8 mouse cellular contexts compared by ENCODE assay signal in genomic region chr13:58593129-58593528, GRCm38 (mm10). TPM values are rescaled to one million over a fixed set of nuclear protein-coding genes. Genes with fewer than 3 reads are reported as not detected.
DNase-seq lines count a peak whose midpoint lies in the region; ATAC-seq and TF ChIP-seq lines count a peak whose summit lies in the region.

No protein-coding gene starts in this region.

- peak; percentile 17 to 19 for DNase-seq in monocyte, adult 2 months (ENCODE audit: low read depth in 1 of 2, low spot score in 2 of 2)
- DNase-seq in adrenal gland, adult 8-10 months = peak; percentile 53
- DNase-seq in embryonic facial prominence, embryonic 11.5 days (ENCODE audit: low spot score) = peak; percentile 75
- peak; percentile 74 for DNase-seq in hindbrain, postnatal 0 days (ENCODE audit: low spot score)
- peak; percentile 84 to 90 for DNase-seq in lung, adult 18-20 months
- DNase-seq in midbrain, embryonic 11.5 days (ENCODE audit: low spot score, missing footprints) = no peak

- no peaks in the 10 kb centered on the region for H3K27me3 ChIP-seq in embryonic facial prominence, embryonic 11.5 days (ENCODE audit: control insufficient read depth, insufficient read depth, low read length)
- H3K27me3 ChIP-seq in hindbrain, postnatal 0 days (ENCODE audit: insufficient read depth, low read length) = no peaks in the 10 kb centered on the region
- no peaks in the 10 kb centered on the region for H3K27me3 ChIP-seq in small intestine, adult 2 months (ENCODE audit: control insufficient read depth, insufficient read depth, low read length)
- H3K27me3 ChIP-seq in midbrain, embryonic 11.5 days (ENCODE audit: control insufficient read depth, insufficient read depth, low read length) = no peaks in the 10 kb centered on the region

- H3K9ac ChIP-seq in embryonic facial prominence, embryonic 11.5 days (replicated peaks; ENCODE audit: low read length) = no peak overlapping the region
- no peak overlapping the region for H3K9ac ChIP-seq in hindbrain, postnatal 0 days (replicated peaks; ENCODE audit: low read length)
- no peak overlapping the region for H3K9ac ChIP-seq in midbrain, embryonic 11.5 days (ENCODE audit: low read length)

- H3K27ac ChIP-seq in embryonic facial prominence, embryonic 11.5 days (replicated peaks; ENCODE audit: low read depth, low read length) = no peak overlapping the region
- H3K27ac ChIP-seq in hindbrain, postnatal 0 days = no peak overlapping the region
- no peak overlapping the region for H3K27ac ChIP-seq in small intestine, adult 2 months (ENCODE audit: insufficient read depth, low read depth, low read length)
- no peak overlapping the region for H3K27ac ChIP-seq in midbrain, embryonic 11.5 days (ENCODE audit: low read depth, low read length)

- H3K4me2 ChIP-seq in embryonic facial prominence, embryonic 11.5 days (ENCODE audit: low read depth, low read length) = no peak overlapping the region
- no peak overlapping the region for H3K4me2 ChIP-seq in hindbrain, postnatal 0 days (ENCODE audit: low read depth, low read length)
- no peak overlapping the region for H3K4me2 ChIP-seq in midbrain, embryonic 11.5 days

- no peaks in the 10 kb centered on the region for H3K9me3 ChIP-seq in embryonic facial prominence, embryonic 11.5 days (replicated peaks; ENCODE audit: control insufficient read depth, low read length)
- H3K9me3 ChIP-seq in hindbrain, postnatal 0 days (ENCODE audit: low read length) = no peaks in the 10 kb centered on the region
- H3K9me3 ChIP-seq in midbrain, embryonic 11.5 days (ENCODE audit: control insufficient read depth, low read length) = no peaks in the 10 kb centered on the region

- no peak overlapping the region for H3K4me3 ChIP-seq in embryonic facial prominence, embryonic 11.5 days (ENCODE audit: low read depth, low read length)
- H3K4me3 ChIP-seq in hindbrain, postnatal 0 days (ENCODE audit: low read length) = no peak overlapping the region
- H3K4me3 ChIP-seq in small intestine, adult 2 months (ENCODE audit: low read depth, low read length) = no peak overlapping the region
- H3K4me3 ChIP-seq in midbrain, embryonic 11.5 days (ENCODE audit: low read depth, low read length) = no peak overlapping the region

- H3K4me1 ChIP-seq in embryonic facial prominence, embryonic 11.5 days (ENCODE audit: control insufficient read depth, insufficient read depth, low read length) = no peaks in the 10 kb centered on the region
- no peaks in the 10 kb centered on the region for H3K4me1 ChIP-seq in hindbrain, postnatal 0 days (ENCODE audit: insufficient read depth, low read length)
- peaks cover 3% of the 10 kb centered on the region; the same call in 1 of the 2 replicates for H3K4me1 ChIP-seq in small intestine, adult 2 months (ENCODE audit: control insufficient read depth, insufficient read depth, insufficient read length, low read length)
- no peaks in the 10 kb centered on the region for H3K4me1 ChIP-seq in midbrain, embryonic 11.5 days (ENCODE audit: control insufficient read depth, insufficient read depth, low read length)

- WGBS in embryonic facial prominence, embryonic 11.5 days = 17% methylated on average over 7 of the region's 7 CpGs
- 40% methylated on average over 7 of the region's 7 CpGs for WGBS in hindbrain, postnatal 0 days
- 31% methylated on average over 7 of the region's 7 CpGs for WGBS in small intestine, adult 2 months
- WGBS in midbrain, embryonic 11.5 days = 33% methylated on average over 7 of the region's 7 CpGs

- TF ChIP-seq POLR2A in small intestine, adult 2 months (IDR thresholded peaks at IDR 0.05; ENCODE audit: low read depth, low read length) = no peak

- H3K36me3 ChIP-seq in embryonic facial prominence, embryonic 11.5 days (replicated peaks; ENCODE audit: control insufficient read depth, insufficient read depth, low read depth, low read length) = no peaks in the 10 kb centered on the region
- no peaks in the 10 kb centered on the region for H3K36me3 ChIP-seq in hindbrain, postnatal 0 days (ENCODE audit: insufficient read depth, low read length)
- H3K36me3 ChIP-seq in small intestine, adult 2 months (ENCODE audit: control insufficient read depth, insufficient read depth, low read length) = no peaks in the 10 kb centered on the region
- H3K36me3 ChIP-seq in midbrain, embryonic 11.5 days (ENCODE audit: control insufficient read depth, insufficient read depth, low read length) = no peaks in the 10 kb centered on the region

- TF ChIP-seq CTCF in hindbrain, postnatal 0 days (IDR thresholded peaks at IDR 0.05; ENCODE audit: low read depth) = peak; percentile 55
- TF ChIP-seq CTCF in small intestine, adult 2 months (IDR thresholded peaks at IDR 0.05; ENCODE audit: extremely low read depth, insufficient read length, insufficient replicate concordance, low read depth, low read length) = peak; percentile 58; the same call in 1 of the 2 replicates

- ATAC-seq in monocyte, adult 5-6 weeks (replicated peaks; ENCODE audit: insufficient number of reproducible peaks, low FRiP score, low TSS enrichment, poor library complexity, severe bottlenecking) = no peak
- ATAC-seq in embryonic facial prominence, embryonic 11.5 days (replicated peaks; ENCODE audit: insufficient number of reproducible peaks, low FRiP score, low TSS enrichment, low read depth) = no peak
- ATAC-seq in hindbrain, postnatal 0 days = no peak; the same call in 1 of the 2 replicates
- no peak for ATAC-seq in midbrain, embryonic 11.5 days (ENCODE audit: low FRiP score)

RNA-seq across cellular contexts. Expression of gene Slc28a3, which starts 17.5 kb away (rescaled TPM):
- not detected in 3 replicates for total RNA-seq in monocyte, adult 5-6 weeks (2017)
- not detected for total RNA-seq in adrenal gland, adult 8-10 months (2022)
- 0.07 TPM in 1 of 2 replicates, not detected in the other for polyA plus RNA-seq in embryonic facial prominence, embryonic 11.5 days (2014; fragmentation: Nextera tagmentation; extraction: Ambion mirVana)
- total RNA-seq in hindbrain, postnatal 0 days (2014; rRNA removed) = 0.58 TPM in 1 of 2 replicates, not detected in the other
- polyA plus RNA-seq in hindbrain, postnatal 0 days (2015; fragmentation: Nextera tagmentation; extraction: Ambion mirVana) = 0.25 and 0.33 TPM in 2 replicates
- polyA plus RNA-seq in small intestine, adult 2 months (2012; rRNA removed) = 2.7 and 3.7 TPM in 2 replicates
- polyA plus RNA-seq in midbrain, embryonic 11.5 days (2014; fragmentation: Nextera tagmentation; extraction: Ambion mirVana) = not detected in 2 replicates
